Mouse (Mus musculus) lung, postnatal 36 days (tissue): Measurements from ENCODE around the gene Aloxe3.

ENCODE experiments used
- DNase-seq: peaks from one replicate; pipeline ENCODE4 v3.0.0; 2022; ENCODE audit warnings: mixed read lengths

Aloxe3 gene

DNA sequence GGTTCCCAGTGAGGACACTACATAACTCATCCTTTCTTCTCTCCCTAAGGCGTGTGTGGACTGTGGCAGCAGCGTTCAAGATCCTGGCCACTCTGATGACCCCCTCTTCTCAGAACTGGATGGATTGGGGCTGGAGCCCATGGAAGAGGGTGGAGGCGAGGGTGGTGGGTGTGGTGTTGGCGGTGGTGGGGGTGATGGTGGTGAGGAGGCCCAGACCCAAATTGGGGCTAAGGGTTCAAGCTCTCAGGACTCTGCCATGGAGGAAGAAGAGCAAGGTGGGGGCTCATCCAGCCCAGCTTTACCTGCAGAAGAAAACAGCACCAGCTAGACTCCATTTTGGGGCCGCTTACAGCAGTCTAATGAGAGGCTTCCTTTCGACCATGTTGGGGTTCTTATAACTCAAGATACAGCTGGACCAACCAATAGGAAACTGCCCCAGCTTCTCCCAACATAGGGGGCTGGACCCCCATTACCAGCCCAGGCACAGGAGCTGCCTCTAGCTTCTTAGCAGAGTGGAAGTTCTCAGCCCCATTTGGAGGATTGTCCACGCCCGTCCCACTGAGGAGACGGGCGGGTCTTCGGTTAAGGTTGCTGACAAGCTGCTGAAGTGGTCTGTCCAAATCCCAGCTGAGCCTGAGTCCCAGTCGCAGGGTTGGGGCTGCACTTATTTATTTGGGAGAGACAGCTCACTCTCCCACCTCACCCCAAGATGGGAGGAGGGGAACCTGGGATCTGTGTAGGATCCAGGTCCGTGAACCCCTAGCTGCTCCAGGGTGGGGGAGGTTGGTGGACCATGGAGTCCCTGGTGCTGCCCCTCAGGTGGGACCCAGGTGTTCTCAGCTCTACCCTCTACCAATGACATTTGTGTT is 16.4 kb upstream of the Aloxe3 start:
- DNase-seq = no peak

DNA sequence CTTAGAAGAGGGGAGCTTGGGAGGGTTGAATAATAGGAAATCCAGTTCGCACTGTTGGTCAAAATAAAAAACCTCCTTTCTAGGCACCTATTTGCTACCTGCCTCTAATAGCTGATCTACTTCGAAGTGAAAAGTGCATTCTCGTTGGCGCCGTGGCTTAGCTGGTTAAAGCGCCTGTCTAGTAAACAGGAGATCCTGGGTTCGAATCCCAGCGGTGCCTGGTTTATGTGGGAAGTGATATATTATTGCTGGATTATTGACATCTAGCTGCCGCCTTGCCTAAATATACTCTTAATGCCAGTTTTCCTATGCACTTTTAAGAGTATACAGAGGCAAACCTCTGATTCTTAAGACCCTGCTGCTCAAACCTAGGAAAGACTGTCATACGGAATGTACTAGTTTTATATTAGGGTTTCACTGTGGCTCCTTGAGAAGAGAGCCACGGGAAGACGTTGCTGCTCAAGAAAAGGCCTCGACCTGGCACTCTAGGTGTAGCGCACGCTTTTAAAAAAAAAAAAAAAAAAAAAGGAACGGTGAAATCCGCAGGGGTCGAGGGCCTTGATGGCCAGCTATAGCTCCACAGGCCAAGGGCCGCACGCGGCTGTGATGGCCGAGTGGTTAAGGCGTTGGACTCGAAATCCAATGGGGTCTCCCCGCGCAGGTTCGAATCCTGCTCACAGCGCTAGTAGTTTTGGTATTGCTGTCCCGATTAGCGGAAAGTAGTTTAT is 15.2 kb upstream of the Aloxe3 start:
- peak; percentile 95 for DNase-seq

DNA sequence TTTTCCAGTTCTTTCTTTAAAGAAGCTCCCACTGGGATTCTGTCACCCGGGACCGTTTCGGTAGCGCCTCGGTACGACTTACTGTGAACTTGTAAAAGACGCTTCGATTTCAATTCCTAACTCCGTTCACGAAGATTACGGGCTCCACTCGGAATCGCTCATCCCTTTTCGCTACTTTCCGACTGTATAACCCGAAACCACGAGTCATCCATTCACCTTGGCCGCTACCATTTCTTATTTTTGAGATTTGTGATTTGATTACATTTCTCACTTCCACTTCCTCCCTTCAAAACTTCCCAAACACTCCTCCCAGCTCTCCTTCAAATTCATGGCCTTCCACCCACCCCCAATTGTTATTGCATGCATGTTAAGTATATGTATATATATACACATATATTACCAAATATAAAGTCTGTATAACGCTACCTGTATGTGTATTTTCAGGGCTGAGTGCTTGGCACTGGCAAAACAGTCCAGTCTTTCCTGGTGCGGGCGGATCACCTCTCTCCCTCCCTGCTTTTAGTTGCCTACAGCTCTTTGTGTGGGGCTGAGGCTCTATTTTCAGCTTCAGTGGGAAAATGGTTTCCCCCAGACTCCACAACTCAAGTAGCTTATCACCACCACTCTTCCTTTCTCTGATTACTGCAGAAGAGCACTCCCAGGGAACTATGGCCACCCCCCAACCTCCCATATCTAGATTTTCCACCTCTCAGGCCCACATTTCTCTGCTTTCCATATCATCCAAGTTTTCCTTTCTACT is 14.5 kb upstream of the Aloxe3 start:
- DNase-seq = no peak

DNA sequence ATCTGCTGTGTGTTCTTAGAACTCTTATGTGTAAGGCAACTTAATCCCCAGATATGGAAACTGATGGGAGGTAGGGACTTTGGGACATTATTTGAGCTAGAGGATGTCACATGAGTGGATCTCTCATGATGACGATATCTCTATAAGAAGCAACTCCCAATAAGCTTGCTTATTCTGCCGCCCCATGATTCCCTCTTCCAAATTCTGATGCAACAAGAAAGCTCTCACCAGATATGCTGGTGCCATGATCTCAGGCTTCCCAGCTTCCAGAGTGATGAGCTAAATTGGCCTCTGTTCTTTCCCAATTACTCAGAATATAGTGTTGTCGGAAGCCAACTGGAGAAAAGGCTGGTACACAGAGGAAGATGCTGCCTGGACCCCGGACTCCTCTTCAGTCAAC is 13.8 kb upstream of the Aloxe3 start:
- DNase-seq = no peak

DNA sequence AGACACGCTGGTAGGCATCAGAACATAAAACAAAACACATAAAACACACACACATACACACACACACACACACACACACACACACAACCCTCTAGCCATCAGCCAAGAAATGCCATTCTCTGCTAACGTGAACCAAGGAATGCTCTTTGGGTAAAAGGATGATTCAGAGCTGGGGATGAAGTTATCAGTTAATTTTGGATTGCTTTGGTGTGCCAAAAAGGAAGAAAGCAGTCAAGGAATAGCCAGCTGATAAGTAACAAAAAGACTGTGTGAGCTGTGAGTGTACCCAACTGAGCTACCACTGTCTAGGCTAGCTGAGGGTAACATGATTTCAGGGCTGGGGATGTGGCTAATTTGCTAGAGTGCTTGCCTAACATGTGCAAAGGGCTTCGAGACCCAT is 11.7 kb upstream of the Aloxe3 start:
- DNase-seq = no peak

DNA sequence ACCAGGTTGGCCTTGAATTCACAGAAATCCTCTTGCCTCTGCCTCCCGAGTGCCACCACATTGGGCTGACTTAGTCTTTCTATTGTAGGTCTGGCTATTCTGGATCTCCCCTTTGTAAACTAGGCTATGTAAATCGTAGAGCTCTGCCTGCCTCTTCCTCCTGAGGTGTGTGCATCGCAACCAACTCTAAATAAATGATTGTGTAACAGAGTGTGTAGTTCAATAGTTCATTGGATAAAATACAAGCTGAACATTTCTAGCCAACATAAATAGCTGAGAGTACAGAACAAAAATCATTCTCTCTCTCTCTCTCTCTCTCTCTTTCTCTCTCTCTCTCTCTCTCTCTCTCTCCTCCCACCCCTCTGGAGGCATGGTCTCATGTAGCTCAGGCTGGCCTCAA is 11.1 kb upstream of the Aloxe3 start:
- no peak for DNase-seq

DNA sequence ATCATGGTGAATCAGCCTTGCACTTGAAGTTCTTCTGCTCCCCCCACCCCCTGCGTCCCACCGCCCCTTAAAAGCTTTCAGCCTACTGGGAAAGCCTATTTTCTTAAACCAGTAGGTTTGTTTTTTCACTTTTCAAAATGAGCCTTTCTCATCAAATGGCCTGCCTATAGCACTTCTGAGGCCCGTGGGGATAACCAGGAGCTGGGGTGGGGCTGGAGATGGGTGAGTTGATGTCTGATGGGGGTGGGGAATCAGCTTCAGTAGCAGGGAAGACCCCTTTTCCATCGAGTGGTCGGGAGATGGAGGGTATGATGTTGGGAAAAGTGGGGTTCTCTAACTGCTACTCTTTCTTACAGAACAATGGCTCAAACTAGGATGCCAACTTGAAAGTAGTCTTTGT is 8.9 kb upstream of the Aloxe3 start:
- DNase-seq = no peak

DNA sequence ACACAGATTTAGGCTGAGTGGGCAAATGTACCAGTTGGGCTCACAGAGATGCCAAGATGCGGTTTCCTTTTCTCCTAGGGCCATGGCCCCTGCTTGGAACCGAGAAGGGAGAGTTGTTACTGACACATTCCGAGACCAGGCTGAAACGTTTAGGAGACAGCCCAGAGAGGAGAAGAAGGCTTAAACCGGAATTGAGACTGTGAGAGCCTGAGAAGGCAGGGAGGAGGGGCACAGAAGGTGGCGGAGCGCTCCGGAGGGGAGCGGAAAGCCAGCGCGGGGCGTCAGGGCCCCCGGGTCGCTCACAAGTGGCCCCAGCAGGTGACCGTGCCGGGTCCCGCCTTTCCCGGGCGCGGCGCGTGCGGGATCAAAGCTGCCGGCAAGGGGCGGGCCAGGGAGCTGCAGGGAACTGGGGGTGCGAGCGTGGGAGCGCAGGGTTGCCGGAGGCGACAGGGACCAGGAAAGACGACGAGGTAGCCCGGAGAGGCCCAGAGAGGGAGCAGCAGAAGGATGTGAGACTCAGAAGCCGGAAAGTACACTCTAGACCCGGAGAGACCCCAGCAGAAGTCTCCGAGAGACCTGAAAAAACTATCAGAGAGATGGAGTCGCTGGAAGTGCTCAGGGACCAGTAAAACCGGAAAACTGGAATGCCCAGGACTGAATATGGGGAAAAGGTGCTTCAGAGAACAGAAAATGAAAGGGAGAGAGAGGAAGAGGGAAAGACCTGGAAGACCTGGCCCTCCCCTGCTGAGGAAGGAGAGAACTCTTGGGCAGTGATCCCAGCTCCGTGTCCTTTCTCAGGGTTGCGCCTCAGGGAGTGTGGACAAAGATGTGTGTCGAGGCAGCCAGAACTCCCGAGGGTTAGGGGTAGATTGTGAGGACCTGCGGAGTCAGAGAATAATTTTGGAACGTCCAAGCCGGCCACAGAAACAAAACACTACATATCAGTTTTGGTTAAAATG is 7.7 kb upstream of the Aloxe3 start:
- peak; percentile 71 for DNase-seq

DNA sequence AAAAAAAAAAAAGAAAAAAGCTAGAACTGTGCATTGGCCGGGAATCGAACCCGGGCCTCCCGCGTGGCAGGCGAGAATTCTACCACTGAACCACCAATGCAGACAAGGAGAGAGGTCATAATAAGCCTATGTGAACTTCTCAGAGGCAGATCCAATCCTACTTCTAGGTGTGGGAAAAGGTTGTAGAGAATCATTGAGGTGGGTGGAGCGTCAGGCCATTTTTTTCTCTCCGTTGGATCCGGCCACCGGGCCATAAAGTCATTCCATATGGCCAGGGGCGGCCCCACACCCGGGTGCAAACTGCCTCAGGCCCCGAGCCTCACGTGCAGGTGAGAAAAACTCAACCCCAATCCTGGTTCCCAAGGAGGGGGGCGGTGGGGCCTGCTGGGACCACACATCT is 6.9 kb upstream of the Aloxe3 start:
- peak; percentile 95 for DNase-seq

DNA sequence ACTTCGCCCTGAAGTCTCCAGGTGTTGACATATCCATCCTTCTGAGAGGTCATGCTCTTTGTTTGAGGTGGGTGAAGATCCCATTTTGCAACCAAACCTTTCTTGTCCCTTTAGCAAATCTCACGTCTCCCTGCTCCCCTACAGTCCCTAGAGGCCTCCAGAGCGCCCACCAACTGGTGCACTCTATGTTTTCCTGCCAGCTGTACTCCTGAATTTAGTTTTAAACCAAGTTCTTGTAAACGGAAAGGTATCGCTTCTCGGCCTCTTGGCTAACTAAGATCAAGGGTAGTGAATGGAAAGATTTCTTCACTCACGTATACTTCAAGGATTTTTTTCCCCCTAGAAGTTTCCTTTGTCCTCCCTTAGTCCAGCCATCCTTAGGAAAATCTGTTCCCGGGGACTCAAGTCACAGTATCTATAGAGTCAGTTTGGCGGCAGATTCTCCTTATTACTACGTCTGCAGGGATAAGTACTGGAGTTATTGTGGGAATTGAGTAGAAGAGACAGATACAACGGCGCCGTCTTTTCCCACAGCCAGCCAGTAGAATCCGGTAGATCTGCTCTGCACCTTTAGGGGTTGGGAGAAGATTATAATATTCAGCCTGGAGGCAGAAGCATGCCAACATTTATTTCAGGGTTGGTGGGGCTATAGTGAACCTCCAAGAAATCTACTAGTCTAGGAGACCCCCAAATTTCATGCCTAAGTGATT is 6.1 kb upstream of the Aloxe3 start:
- no peak for DNase-seq

DNA sequence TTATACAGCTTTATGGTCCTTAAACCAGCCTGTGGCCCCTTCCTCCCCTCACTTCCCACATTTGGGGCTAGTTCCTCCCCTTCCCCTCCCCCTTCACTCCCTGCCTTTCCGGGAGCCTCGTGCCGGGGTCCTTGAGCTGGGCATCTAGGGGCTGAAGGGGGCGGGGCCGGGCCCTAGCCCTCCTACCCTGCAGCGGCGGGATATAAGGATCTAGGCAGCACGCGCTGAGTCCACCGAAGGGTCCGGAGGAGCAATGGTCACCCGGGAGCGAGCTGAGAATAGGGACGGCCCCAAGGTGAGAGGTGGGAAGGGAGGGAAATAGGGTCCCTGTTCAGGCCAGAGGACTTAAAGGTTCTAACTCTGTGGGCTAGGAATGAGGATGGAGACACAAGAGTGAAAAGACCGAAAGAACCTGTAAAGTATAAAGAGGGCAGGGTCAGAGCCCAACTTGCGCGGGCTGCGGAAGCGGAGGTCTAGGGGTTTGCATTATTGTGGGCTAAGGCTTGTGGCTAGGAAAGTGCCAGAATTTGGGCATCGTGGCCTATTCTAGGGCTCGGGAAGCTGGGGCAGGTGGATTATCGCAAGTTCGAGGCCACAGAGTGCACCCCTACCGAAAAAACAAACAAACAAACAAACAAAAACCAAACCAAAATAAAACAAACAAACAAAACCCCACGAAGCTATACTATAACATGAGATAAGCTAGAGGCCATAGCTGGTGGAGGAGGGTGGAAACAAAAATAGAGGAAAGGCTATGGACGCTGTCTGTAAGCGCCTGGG is 5.3 kb upstream of the Aloxe3 start, which contains the start of gene Hes7:
TSS of gene Hes7 (plus strand) at position 184 of the 780 bp plus-strand sequence.
- DNase-seq = no peak

DNA sequence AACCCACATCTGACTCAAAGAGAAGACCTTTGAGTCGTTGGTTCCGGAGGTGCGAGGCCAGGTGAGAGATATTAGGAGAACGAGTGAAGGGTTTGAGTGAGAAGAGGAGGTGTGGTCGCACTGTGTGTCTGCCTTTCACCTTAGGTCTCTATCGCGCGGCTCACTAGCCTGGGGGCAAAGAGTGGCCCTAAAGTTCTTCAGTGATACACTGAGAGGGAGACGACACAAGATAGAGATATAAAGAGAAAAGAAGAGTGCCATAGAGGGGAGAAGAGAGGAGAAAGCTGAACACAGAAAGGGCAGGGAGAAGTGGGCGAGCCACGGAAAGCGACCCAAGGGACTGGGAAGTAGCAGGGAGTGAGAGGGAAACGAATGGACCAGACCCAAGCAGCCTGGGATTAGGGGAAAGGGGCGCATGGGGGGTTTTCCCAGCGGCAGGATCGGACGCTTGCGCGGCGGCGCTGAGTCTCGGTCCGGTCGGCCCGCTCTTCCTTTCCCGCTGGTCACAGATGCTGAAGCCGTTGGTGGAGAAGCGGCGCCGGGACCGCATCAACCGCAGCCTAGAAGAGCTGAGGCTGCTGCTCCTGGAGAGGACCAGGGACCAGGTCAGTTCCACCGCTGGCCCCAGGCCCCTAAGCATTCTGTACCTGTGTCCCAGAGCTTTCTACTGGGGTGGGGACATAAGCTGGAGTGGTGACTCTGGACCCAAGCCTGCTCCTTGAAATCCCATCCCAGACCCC is 4.5 kb upstream of the Aloxe3 start:
- DNase-seq = no peak

DNA sequence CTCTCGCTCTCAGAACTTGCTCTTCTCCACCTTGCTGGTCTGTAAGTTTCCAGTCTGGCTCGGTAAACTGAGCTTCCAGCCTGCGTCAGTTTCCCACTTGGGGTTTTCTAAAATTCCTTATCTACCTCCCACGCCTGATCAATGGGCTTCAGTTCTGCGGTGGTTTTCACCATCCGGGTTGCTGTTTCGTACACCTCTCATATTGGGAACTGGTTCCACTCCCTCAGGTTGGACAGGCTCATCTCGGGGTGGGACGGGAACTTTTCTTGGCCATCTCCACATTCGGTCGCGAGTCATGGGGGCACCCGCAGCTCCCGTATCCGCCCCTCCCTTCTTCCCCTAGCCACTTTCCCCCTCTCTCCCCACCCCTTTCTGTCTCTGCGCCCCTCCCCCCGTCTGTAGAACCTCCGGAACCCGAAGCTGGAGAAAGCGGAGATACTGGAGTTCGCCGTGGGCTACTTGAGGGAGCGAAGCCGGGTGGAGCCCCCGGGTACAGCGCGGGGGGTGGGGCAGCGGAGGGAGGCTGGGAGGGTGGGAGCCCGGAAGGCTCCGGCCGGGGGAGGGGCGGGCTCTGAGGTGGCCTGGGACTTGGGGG is 3.9 kb upstream of the Aloxe3 start:
- DNase-seq = peak; percentile 72

DNA sequence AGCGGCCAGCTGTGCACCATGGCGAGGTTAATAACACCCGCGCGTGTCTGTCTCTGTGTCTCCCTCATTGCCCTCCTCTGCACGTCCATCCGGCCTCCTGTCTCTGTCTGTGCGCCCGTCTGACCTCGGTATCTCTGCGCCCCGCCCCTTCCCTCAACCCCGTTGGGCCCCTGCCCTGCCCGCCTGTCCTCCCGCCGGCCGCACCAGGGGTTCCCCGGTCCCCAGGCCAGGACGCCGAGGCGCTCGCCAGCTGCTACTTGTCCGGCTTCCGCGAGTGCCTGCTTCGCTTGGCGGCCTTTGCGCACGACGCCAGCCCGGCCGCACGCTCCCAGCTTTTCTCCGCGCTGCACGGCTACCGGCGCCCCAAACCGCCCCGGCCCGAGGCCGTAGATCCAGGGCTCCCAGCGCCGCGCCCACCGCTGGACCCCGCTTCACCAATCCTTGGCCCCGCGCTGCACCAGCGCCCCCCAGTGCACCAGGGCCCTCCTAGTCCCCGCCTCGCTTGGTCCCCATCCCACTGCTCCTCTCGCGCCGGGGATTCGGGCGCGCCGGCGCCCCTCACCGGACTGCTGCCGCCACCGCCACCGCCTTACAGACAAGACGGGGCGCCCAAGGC is 3.3 kb upstream of the Aloxe3 start, which contains the start of gene 9130213A22Rik:
TSS of gene 9130213A22Rik (minus strand) at position 254 of the 616 bp plus-strand sequence.
- DNase-seq = peak; percentile 93

DNA sequence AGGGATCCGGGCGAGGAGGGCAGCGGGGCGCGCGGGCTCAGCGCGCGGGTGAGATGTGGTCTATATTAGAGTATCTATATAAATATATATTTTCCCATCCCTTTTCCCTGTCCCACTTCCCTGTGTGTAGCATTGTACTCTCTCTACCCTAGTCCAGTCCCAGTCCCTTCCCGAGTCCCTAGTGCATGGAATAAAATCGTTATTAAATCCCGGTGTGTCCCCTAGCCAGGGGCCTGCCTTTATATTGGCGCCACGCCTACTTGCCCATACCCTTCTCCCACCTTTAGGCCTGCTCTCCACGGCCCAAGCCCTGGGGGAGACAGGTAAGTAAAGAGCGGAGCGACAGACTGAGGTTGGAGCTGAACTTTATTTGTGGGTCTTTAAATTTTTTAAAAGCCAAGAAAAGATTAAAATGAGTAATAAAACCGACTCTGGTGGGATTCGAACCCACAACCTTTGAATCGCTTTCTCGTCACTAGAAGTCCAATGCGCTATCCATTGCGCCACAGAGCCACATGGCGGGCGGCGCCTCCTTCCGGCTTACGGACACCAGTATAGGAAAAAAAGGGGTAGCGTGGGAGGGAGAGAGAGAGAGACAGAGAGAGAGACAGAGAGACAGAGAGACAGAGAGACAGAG is 2.5 kb upstream of the Aloxe3 start:
- DNase-seq = peak; percentile 95

DNA sequence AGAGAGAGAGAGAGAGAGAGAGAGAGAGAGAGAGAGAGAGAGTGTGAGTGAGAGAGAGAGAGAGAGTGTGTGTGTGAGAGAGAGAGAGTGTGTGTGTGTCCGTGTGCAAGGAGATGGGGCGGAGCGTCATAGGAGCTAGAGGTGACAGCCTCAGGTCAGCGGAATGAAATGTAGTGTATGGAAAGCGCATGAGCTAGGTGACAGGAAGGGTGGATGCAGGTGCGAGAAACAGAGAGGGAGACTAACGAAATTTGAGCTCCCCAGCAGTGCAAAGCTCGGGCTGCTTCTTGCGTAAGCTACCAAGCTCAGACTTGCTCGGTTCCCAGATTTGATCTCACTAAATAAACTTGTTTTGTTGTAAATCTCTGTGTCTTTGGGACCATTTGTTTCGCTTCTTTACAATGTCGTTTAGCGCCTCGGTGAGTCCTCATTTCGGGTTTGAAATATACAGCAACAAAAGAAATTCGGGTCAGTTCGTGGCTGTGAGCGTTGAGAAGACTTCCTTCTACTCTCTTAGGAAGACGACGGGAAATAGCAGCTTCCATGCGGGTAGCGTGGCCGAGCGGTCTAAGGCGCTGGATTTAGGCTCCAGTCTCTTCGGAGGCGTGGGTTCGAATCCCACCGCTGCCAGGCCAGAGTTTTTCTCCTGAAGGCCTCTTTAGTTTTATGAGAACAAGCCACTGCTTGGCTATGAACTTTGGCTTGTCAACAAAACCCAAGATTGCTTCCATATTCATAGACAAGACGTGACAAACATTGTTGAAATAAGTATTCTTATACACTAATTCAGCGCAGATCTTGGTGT is 1.8 kb upstream of the Aloxe3 start:
- DNase-seq = peak; percentile 92

DNA sequence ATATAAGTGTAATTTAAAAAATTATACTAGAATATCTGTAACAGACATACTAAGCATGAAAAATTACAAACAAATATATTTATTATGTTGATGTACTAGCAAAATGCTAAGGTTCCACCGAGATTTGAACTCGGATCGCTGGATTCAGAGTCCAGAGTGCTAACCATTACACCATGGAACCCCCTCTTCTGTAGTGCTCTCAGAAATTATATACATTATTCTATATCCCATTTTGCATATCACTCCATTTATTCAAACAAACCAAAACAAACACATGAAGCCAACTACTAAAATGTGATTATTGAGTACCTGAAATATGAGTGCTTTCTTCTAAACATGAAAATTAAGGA is 1.2 kb upstream of the Aloxe3 start:
- peak; percentile 84 for DNase-seq
